Comparison of ENCODE assay signal across 17 mouse cellular contexts in genomic region chr4:149997999-149998398, GRCm38 (mm10). TPM values are rescaled to one million over a fixed set of nuclear protein-coding genes. Genes with fewer than 3 reads are reported as not detected.
DNase-seq lines count a peak whose midpoint lies in the region; ATAC-seq lines count a peak whose summit lies in the region.
"Had no signal": no experiment of that assay in that cellular context is flagged by ENCODE, and none has a peak within 500 bp of the region (broad histone marks: within the 10 kb centered on the region; RNA-seq: fewer than 3 reads in every experiment).

No protein-coding gene starts in this region.

- H3K27ac ChIP-seq in lung, embryonic 16.5 days (ENCODE audit: low read length): no peak overlapping the region
- H3K27ac ChIP-seq in intestine, embryonic 15.5 days: no peak overlapping the region
- peak overlapping the region; percentile 49; the same call in 1 of the 2 replicates for H3K27ac ChIP-seq in stomach, embryonic 15.5 days
- H3K27ac ChIP-seq: embryonic facial prominence, embryonic 15.5 days; forebrain, embryonic 12.5 days; heart, embryonic 15.5 days; liver, embryonic 14.5 days; macrophage had no signal

- H3K9ac ChIP-seq in lung, embryonic 16.5 days (ENCODE audit: low read length): peak overlapping the region; percentile 17; the same call in 1 of the 2 replicates
- H3K9ac ChIP-seq in intestine, embryonic 15.5 days: 0 out of 2 replicates have a peak overlapping the region, but pooled peaks have one; percentile 20
- H3K9ac ChIP-seq in stomach, embryonic 15.5 days: no peak overlapping the region
- H3K9ac ChIP-seq: embryonic facial prominence, embryonic 15.5 days; forebrain, embryonic 12.5 days; liver, embryonic 14.5 days had no signal

- H3K4me2 ChIP-seq in lung, embryonic 16.5 days (ENCODE audit: low read depth, low read length): no peak overlapping the region
- H3K4me2 ChIP-seq in intestine, embryonic 15.5 days (replicated peaks): 0 out of 2 replicates have a peak overlapping the region, but pooled peaks have one; percentile 3
- H3K4me2 ChIP-seq in stomach, embryonic 15.5 days: no peak overlapping the region
- H3K4me2 ChIP-seq: embryonic facial prominence, embryonic 15.5 days; forebrain, embryonic 12.5 days; heart, embryonic 15.5 days had no signal

- peak; percentile 68 for DNase-seq in gastrocnemius, postnatal 25 days
- DNase-seq in gastrocnemius, postnatal 10 days: no peak
- no peak for DNase-seq in lung, postnatal 10 days
- DNase-seq in embryo, embryonic 10 days (ENCODE audit: low spot score): no peak
- DNase-seq: kidney, postnatal 14 days; layer of hippocampus, adult 9-11 months; midbrain, embryonic 14.5 days had no signal

- no peak for ATAC-seq in lung, embryonic 16.5 days (ENCODE audit: low read depth)
- no peak for ATAC-seq in intestine, embryonic 15.5 days
- ATAC-seq in stomach, embryonic 15.5 days (ENCODE audit: insufficient read depth, low FRiP score, low read depth): no peak; the same call in 1 of the 2 replicates
- ATAC-seq: hindbrain, embryonic 16.5 days; Patski had no signal

- no peak overlapping the region for H3K4me3 ChIP-seq in lung, embryonic 16.5 days (ENCODE audit: low read length)
- H3K4me3 ChIP-seq in intestine, embryonic 15.5 days (replicated peaks): no peak overlapping the region
- no peak overlapping the region for H3K4me3 ChIP-seq in stomach, embryonic 15.5 days (replicated peaks)
- H3K4me3 ChIP-seq: embryonic facial prominence, embryonic 15.5 days; forebrain, embryonic 12.5 days; heart, embryonic 15.5 days had no signal

- H3K4me1 ChIP-seq in lung, embryonic 16.5 days (replicated peaks; ENCODE audit: control insufficient read depth, insufficient read depth, low read length): peaks cover 53% of the 10 kb centered on the region
- H3K4me1 ChIP-seq in intestine, embryonic 15.5 days (replicated peaks): peaks cover 52% of the 10 kb centered on the region
- H3K4me1 ChIP-seq in stomach, embryonic 15.5 days: peaks cover 44% of the 10 kb centered on the region
- H3K4me1 ChIP-seq: forebrain, embryonic 12.5 days had no signal

- H3K27me3 ChIP-seq in lung, embryonic 16.5 days (ENCODE audit: control insufficient read depth, insufficient read depth, low read depth, low read length): no peaks in the 10 kb centered on the region
- no peaks in the 10 kb centered on the region for H3K27me3 ChIP-seq in intestine, embryonic 15.5 days (replicated peaks)
- H3K27me3 ChIP-seq in stomach, embryonic 15.5 days (replicated peaks): no peaks in the 10 kb centered on the region
- H3K27me3 ChIP-seq: embryonic facial prominence, embryonic 15.5 days; heart, embryonic 15.5 days; Patski had no signal

- WGBS in lung, embryonic 16.5 days: 59% methylated on average over 10 of the region's 10 CpGs
- WGBS in intestine, embryonic 15.5 days: 58% methylated on average over 10 of the region's 10 CpGs
- 60% methylated on average over 10 of the region's 10 CpGs for WGBS in stomach, embryonic 15.5 days

- peaks cover 5% of the 10 kb centered on the region; the same call in 1 of the 2 replicates for H3K36me3 ChIP-seq in lung, embryonic 16.5 days (ENCODE audit: control insufficient read depth, insufficient read depth, low read length)
- peaks cover 4% of the 10 kb centered on the region; the same call in 1 of the 2 replicates for H3K36me3 ChIP-seq in intestine, embryonic 15.5 days
- H3K36me3 ChIP-seq in stomach, embryonic 15.5 days: no peaks in the 10 kb centered on the region
- H3K36me3 ChIP-seq: embryonic facial prominence, embryonic 15.5 days; forebrain, embryonic 12.5 days had no signal

- H3K9me3 ChIP-seq in lung, embryonic 16.5 days (ENCODE audit: control insufficient read depth, low read length): no peaks in the 10 kb centered on the region
- no peaks in the 10 kb centered on the region for H3K9me3 ChIP-seq in intestine, embryonic 15.5 days
- no peaks in the 10 kb centered on the region for H3K9me3 ChIP-seq in stomach, embryonic 15.5 days
- H3K9me3 ChIP-seq: embryonic facial prominence, embryonic 15.5 days; forebrain, embryonic 12.5 days; heart, embryonic 15.5 days had no signal

RNA-seq across cellular contexts. Expression of gene H6pd, which starts 10.8 kb away (rescaled TPM):
- 10 to 100 TPM; 43.2 to 49.2 TPM for total RNA-seq in gastrocnemius, postnatal 25 days (2021)
- total RNA-seq in gastrocnemius, postnatal 10 days (2021): 10 to 100 TPM; 57.1 to 61.3 TPM
- 38.3 and 39.6 TPM in 2 replicates for polyA plus RNA-seq in lung, embryonic 16.5 days (2015; fragmentation: Nextera tagmentation; extraction: Ambion mirVana)
- polyA plus RNA-seq in intestine, embryonic 15.5 days (2015; fragmentation: Nextera tagmentation; extraction: Ambion mirVana): 22.2 and 24.0 TPM in 2 replicates
- 14.4 and 15.3 TPM in 2 replicates for polyA plus RNA-seq in stomach, embryonic 15.5 days (2015; fragmentation: Nextera tagmentation; extraction: Ambion mirVana)

RNA-seq across cellular contexts. Expression of gene Spsb1, which starts 43.2 kb away (rescaled TPM):
- total RNA-seq in gastrocnemius, postnatal 25 days (2021): 1 to 10 TPM; 5.2 to 8.2 TPM
- 10 to 100 TPM; 18.9 to 21.1 TPM for total RNA-seq in gastrocnemius, postnatal 10 days (2021)
- polyA plus RNA-seq in lung, embryonic 16.5 days (2015; fragmentation: Nextera tagmentation; extraction: Ambion mirVana): 14.9 and 15.1 TPM in 2 replicates
- polyA plus RNA-seq in intestine, embryonic 15.5 days (2015; fragmentation: Nextera tagmentation; extraction: Ambion mirVana): 17.0 and 18.2 TPM in 2 replicates
- 15.1 and 15.6 TPM in 2 replicates for polyA plus RNA-seq in stomach, embryonic 15.5 days (2015; fragmentation: Nextera tagmentation; extraction: Ambion mirVana)
